Mouse (Mus musculus): Measurements from ENCODE around the gene Olfr1358.
A peak's percentile ranks its signal among the peaks of the same experiment; 100 is the strongest.
"Not testable (repeated sequence)": the region's sequence is repeated elsewhere in the genome, so short reads cannot be mapped to it uniquely, and the experiment has no call there.

Gene Olfr1358

DNA sequence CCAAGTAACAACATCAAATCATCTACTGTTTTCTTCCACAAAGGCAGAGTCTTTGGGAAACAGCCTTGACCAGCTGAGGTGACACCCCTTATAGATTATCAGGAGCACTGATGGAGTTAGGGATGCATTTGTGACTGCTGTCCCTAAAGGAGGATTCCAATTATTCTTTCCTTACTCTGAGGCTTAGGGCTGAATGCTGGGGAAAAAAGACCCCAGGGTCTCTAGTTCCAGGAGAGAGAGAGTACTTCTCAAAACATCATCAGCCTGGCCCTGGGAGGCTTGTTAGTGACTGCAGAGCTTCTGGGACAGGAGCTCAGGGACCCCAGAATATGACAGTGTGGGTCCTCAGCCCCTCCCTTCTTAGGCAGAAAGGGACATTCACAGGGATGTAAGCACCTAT is at the start of gene Olfr1358:
Gene Olfr1358, plus strand, starts transcription at position 301 of the 400 bp plus-strand sequence.
- DNase-seq (ENCODE audit: low spot score) = no peak

DNA sequence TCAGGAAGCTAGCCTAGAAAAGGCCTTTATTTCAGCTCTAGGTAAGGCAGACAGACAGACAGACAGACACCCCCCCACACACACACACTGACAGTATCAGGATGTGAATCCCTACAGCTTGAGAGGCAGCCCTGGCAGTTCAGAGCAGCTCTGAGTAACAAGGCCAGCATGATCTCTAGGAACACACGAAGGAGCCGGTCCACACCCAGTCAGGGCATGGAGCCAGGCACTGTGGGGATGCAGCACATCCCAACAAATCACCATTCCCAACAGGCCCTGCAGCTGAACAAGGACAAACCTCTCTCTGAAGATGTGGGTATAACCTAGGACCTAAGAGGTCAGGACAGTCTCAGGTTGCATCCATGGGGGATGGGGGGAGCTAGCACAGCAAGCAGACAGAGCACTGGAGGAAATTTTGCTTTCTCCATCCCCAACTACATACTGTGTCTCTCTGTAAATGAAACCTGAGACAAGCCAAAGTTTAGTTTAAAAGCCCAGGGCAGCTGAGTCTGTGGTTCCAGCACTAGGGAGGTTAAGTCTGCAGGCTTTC is 49.4 kb upstream of the Olfr1358 start:
- no peak for DNase-seq (ENCODE audit: low spot score)

DNA sequence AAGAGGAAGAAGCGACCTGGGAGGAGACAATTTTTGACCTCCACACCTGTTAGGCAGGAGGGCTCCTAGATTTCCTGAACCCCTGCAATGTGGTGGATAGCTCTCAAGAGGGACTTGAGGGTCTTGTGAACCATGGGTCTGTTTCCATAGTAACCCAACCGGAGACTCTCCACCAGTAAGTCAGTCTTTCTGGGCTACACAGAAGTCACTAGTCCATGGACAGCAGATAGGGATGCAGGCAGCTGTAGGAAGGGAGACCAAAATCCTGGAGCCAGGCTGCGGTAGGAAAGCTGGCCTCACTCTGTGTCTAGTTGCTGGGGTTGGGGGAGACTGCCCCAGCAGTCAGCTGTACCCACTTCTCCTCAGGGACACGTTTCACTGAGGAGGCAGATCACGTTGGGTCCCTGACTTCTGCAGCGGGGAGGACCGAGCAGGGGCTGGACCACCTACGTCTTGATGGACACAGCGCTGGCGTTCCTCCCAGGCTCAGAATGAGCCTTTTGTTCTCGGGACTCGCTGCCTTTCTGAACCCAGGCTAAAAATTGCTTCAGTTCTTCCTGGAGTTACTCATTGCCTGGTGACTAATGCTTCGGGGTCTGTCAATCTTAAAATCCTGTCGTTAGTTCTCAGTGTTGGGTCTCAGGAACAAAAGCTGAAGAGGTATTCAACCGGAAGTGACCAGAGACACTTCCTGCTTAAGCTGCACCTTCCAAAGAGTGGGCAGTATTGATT is 46.5 kb upstream of the Olfr1358 start:
- no peak for DNase-seq (ENCODE audit: low spot score)

DNA sequence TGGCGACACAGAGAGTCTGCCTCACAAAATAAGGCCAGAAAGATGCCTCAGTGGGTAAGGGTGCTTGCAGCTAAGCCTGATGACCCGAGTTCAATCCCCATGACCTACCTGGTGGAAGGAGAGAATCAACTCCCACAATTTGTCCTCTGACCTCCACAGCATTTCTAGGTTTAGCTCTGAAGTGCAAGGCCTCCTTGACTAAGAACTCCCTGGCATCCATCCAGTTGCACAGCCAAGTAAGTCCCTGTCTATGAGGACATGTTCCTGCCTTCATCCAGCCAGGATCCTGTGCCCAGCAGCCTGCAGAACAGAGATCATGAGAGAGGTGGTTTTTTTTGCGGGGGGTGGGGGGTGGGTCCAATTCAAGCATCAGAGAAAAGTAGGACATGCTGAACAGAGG is 45.2 kb upstream of the Olfr1358 start:
- no peak for DNase-seq (ENCODE audit: low spot score)

DNA sequence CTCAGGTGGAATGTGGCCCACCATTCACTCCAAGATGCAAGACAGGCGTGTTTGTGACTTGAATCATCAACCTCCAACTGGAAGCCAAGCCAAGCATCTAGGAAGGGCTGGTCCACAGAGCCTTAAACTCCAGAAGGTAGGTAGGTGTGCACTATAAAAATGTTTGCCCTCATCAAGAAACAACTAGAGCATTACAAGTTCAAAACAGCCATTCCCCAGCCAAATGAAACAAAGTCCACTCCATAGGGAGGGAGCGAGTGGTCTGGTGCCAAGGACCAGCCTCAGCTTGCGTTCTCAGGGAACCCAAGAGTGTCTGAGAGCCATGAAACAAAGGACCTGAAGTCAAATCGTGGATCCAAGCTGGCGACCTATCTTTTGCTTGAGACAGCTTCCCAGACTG is 43.8 kb upstream of the Olfr1358 start:
- DNase-seq (ENCODE audit: low spot score) = no peak

DNA sequence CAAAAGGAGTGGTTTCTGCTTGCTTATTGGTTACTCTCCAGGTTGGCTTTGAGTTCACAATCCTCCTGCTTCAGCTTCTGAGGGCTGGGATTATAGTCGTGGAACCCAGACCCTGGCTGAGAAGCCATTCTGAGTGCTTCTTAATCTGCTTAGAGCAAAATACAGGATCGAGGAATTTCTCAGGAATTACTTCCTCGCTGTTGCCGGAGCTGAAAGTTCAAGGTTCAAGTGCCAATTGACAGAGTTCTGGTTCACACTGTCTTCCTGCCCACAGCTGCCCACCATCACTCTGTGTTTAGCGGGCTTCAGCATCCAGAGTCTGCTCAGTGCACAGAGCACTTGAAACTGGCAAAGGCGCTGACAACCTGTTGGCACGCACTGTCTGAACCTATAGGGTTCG is 42.5 kb upstream of the Olfr1358 start:
- no peak for DNase-seq (ENCODE audit: low spot score)

DNA sequence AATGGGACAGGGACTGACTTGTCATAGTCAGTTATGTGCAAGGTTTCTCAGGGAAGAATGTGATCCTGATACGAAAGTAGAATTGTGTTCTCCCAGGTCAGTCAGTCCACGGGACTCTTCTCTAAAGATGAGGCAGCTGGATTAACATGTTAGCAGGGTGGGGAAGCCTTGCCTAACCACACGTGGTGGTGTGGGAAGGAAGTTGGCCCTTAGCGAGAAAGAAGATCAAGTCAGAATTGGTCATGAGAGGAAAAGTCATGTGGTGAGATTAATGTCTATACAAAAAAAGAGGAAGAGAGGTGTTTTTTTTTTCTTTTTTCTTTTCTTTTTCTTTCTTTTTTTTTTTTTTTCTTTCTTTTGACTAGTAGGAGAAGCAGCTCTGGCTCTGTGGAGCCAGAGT is 40.4 kb upstream of the Olfr1358 start:
- no peak for DNase-seq (ENCODE audit: low spot score)

DNA sequence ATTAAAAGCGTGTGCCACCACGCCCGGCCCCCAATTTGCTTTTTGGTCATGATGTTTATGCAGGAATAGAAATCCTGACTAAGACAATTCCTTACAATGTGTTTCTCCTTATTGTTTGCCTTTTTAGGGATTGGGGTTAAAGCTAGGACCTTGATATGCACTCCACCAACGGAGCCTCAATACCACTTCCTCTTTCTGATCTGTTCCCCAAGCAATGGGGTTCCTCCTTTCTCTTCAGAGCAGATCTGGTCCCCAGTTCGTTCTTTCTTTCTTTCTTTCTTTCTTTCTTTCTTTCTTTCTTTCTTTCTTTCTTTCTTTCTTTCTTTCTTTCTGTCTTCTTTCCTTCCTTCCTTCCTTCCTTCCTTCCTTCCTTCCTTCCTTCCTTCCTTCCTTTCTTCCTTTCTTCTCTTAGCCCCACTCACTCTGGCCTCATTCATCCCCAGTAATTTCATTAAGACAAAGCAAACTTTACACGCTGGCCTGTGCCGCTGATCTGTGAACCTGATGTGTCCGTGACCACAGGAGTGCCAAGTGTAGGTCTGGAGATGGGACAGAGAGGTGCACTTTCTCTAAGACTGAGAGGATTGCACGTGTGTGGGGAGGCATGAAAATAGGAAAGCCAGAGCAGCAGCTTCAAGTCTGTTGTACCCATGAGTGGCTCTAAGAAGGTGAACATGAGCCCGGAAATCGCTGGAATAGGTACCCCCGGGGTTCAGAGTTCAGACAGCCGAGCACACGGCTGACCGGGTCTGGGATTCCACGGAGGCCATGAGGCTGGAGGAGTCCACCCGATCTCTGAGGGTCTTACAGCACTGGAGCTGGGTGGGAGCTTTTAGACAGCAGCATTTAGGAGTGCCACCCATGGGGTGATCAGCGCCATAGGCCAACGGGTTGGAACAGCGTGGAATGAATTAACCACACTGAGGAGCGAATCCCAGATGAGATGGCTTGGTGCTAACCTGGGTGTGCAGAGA is 36.0 kb upstream of the Olfr1358 start:
- no peak for DNase-seq (ENCODE audit: low spot score)

DNA sequence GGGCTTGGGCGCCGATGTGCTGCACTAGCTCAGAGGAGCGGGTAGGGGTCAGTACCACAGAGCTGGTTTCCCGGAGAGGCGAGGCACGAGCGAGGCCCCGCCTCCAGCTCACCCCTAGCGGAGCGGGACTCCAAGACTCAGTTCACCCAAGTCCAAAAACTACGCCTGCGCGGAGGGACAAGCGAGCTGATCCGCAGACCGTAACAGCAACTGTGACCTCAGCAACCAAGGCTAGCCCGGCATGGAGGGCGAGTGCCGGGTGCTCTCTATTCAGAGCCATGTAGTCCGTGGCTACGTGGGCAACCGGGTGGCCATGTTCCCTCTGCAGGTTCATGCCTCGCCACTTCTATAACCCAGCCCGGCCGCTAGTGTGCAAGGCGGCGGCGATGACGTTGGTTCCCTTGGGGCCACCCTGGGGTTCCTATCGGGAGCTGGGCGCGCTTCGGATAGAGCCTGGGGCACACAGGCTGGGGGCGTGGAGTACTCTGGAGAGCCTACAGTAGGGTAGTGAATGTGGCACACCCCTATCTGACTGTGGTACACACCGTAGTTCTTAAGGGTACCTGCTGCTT is 35.2 kb upstream of the Olfr1358 start:
- DNase-seq (ENCODE audit: low spot score) = no peak

DNA sequence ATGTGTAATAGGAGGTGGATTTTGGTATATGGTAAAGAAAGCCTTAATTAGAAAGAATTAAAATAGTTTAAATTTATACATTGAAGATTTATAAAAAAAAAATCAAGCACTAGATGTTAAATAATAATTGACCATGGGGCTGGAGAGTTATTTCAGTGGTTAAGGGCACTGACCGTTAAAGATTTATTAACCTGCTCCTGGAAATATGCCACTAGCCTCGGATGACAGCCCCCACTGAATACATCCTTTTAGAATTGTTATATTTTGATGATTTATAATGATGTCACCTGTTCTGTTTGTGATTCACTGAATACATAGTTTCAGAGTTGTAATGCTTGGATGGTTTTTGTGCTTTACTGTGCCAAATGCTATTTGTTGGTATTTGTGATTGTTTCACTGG is 31.9 kb upstream of the Olfr1358 start:
- not testable (repeated sequence) for DNase-seq (ENCODE audit: low spot score)

DNA sequence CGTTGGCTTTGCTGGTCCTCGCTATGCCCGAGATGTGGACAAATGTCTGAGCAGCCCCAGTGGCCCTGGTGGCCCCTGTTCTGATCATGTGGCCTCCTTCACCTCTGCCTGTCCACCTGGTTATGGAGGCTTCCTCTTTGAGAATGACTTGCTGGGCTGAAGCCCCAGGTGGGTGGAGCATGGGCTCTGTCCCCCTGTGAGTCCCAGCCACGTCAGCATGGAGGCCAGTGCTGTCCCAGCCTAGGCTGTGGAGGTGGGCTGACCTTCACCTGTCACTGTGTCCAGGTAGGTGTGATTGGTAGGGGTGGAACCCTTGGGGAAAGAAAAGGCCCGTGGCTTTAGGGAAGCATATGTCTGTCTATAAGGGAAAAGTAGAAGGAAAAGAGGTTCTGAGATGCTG is 30.4 kb upstream of the Olfr1358 start:
- no peak for DNase-seq (ENCODE audit: low spot score)

DNA sequence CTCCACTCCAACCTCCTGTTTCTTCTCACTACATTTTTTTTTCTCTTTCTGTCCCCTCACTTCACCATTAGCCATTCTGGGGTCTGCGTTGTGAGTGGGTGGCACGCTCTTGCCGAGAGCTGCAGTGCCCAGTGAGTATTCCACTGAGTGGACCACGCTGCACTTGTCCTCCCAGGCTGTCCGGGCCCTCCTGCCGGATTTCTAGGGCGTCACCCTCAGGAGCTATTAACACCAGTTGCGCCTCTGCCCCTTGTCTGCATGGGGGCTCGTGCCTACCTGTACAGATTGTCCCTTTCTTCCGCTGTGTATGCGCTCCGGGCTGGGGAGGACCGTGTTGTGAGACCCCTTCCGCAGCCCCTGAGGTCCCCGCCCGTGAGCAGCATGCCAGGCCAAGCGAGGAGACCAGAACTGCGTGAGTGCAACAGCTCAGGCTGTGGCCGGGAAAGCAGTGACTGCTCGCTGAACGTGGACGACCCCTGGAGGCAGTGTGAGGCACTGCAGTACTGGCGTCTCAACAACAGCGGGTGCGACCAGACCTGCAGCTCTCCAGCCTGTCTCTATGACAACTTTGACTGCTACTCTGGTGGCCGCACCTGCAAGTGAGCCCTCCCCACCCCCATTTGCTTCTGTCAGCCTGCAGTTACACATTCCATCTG is 29.7 kb upstream of the Olfr1358 start:
- DNase-seq (ENCODE audit: low spot score) = peak; percentile 83

DNA sequence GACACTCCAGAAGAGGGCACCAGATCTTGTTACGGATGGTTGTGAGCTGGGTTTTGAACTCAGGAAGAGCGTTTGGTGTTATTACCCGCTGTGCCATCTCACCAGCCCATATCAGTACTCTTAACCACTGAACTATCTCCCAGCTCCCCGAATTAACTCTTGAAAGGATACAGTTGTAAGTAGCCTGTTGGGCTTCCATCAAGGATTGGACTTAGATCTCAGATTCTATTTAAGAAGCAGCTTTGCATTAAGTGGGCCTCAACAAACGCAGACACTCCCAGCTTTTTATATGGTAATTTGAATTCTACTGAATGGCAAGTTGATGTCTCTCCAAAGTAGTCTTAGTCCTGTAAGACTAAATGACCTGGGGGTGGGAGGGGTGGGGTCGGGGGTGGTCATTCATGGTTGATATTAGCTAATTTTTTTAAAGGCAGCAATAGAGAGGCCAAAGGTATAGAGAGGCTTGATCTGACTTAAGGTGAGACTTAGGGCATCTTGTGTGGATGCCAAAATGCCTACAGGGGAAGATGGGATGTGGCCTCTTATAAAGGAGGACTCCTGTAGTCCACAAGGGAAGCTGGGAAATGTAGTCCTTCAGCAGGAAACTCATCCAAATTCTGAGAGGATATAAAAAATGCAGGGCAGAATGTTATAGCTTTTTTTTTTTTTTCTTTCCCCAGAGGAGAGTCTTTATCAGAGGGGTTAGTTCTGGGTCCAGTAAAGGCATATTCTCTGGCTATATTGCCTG is 14.1 kb upstream of the Olfr1358 start:
- no peak for DNase-seq (ENCODE audit: low spot score)

DNA sequence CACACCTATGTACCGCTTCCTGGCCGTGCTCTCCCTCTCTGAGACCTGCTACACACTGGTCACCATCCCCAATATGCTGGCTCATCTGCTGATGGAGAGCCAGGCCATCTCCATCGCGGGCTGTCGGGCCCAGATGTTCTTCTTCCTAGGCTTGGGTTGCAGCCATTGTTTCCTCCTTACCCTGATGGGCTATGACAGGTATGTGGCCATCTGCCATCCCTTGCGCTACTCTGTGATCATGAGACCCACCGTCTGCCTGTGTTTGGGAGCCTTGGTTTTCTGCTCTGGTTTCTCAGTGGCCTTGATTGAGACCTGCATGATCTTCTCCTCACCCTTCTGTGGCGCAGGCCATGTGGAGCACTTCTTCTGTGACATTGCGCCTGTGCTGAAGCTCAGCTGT is 2.6 kb downstream of the Olfr1358 start:
- no peak for DNase-seq (ENCODE audit: low spot score)

DNA sequence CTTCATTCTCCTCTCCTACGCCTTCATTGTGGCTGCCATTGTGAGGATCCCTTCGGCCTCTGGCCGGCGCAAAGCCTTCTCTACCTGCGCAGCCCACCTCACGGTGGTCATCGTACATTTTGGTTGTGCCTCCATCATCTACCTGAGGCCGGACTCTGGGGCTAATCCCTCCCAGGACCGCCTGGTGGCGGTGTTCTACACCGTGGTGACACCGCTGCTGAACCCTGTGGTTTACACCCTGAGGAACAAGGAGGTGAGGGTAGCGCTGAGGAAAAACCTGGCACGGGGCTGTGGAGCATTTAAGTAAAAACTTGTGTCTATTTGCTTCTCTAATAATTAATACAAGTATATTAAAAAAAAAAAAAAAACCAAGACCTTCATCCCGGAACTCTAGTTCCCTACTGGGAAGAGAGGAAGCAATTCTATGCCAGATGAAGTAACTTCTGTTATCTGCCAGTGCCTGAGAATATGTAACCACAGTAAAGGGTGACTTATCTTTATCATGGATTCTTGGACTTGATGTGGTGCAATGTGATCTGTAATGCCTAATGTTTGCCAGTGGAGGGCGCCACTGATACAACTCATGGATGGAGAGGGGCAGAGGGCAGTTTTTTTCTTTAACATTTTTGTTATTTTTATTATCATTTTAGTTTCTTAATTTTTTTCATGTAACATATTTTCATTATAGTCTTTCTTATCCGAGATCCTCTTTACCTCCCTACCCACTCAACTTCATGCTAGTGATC is 3.2 kb downstream of the Olfr1358 start:
- no peak for DNase-seq (ENCODE audit: low spot score)

DNA sequence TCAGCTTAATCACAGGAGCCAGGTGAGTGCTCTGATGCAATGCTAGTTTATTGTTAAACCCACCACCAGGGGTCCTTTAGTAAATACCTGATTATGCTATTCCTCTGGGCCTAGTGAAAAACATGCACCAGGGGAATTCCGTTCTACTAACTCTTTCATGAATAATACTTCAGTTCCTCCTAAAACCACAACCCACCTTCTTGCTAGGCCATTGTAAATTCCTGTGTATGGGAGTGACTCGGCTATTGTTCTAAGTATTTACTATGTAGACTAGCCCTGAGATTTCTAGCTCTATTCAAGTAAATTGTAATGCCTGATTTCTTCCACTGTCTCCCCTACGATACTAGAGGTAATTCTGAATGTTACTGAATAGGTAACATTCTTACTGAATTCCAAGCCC is 7.8 kb downstream of the Olfr1358 start:
- not testable (repeated sequence) for DNase-seq (ENCODE audit: low spot score)

DNA sequence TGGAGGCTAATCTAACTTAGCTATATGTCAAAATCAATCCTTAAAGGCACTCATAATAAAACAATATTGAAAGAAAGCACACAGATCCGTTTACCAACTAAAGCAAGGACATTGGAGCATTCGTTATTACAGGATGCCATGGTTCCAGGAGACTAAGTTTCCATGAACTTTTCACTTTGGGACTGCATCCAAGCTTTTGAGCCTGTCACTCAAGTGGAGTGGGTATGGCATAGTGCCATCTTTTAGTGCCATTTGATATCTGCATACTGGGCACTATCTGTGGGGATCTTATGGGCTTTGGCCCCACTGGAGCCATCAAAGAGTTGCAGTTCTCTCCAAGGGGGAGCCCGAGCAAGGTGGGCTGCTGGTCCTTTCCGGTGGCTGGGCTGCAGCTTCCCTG is 8.3 kb downstream of the Olfr1358 start:
- DNase-seq (ENCODE audit: low spot score) = no peak

DNA sequence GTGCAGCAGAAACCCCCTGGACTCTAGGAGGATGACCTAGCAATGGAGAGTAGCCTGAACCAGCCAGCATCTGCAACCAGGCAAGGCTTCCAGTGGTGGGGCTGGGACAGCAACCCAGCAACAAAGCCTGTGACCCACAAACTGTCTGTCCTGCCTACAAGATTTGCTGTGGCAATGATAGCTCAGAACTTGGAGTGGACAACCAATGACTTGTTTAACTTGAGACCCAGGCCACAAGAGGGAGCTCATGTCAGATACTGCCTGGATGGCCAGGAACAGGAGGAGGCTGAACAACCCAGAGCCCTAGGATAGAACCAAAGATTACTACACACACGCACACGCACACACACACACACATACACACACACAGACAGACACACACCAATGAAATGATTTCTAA is 23.7 kb downstream of the Olfr1358 start:
- peak; percentile 19 for DNase-seq (ENCODE audit: low spot score)

DNA sequence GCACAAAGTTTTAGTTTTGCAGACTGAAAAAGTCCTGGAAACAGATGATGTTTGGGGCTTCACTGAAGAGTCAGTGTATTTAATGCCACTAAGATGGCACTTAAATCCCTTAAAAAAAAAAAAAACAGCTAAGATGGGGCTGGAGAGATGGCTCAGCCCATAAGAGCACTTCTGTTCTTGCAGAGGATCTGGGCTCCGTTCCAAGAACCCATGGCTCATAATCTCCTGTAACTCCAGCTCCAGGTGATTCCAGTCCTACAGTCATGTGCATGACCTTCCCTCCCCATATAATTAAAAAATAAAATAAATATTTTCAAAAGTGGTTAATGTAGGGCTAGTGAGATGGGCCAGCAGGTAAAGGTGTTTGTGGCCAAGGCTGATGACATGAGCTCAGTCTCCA is 47.8 kb downstream of the Olfr1358 start:
- no peak for DNase-seq (ENCODE audit: low spot score)

DNA sequence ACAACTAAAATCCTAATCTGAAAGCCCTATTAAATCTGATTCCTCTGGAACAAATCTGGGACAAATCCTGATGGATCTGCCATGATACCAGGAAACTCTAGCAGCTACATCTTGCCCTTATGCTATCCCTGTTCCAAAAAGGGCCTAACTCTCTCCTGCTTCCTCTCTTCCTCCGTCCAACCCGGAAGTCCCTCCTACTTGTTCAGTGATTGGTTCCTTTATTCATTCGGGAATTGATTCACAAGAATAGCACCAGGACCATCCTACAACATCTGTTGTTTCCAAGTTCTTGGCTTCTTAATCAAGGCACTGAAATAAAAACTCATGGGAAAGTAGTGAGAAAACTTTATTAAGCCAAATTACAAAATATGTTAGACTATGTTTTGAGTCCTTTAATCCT is 52.0 kb downstream of the Olfr1358 start:
- DNase-seq (ENCODE audit: low spot score) = no peak

DNA sequence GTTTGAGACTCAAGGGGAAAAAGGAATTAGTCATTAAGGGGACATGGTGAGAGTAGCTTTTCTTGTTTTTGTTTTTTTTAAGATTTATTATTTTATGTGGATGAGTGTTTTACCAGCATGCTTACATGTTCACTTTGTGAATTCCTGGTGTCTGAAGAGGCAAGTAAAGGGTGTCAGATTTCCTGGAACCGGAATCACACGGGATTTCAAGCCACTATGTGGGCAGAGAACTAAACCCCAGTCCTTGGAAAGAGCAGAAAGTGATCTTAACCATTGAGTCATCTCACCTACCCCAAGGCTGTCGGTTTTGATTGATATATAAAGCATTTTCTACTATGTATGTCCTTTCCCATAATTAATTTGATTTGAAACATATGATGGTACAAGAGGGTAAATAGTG is 52.5 kb downstream of the Olfr1358 start:
- DNase-seq (ENCODE audit: low spot score) = no peak
